Mouse (Mus musculus): ENCODE results near the gene Omt2b. TPM values are rescaled to one million over a fixed set of nuclear protein-coding genes. Genes with fewer than 3 reads are reported as not detected.
"Not testable (repeated sequence)": the region's sequence is repeated elsewhere in the genome, so short reads cannot be mapped to it uniquely, and the experiment has no call there.

Gene Omt2b
- polyA plus RNA-seq, 1 experiment = not detected

GRCm38 (mm10) chr9:78340324-78340723 lies 12.9 kb downstream of the Omt2b start:
- not testable (repeated sequence) for H3K27ac ChIP-seq (ENCODE audit: insufficient read depth, low read length); H3K36me3 ChIP-seq (ENCODE audit: control insufficient read depth, insufficient read depth, low read length, poor library complexity, severe bottlenecking); H3K4me3 ChIP-seq (ENCODE audit: low read depth, low read length)

GRCm38 (mm10) chr9:78342494-78342893 lies 15.1 kb downstream of the Omt2b start:
- not testable (repeated sequence) for H3K4me1 ChIP-seq (ENCODE audit: control insufficient read depth, insufficient read depth, low read length); H3K27ac ChIP-seq (ENCODE audit: insufficient read depth, low read length); H3K4me3 ChIP-seq (ENCODE audit: low read depth, low read length); H3K9ac ChIP-seq (ENCODE audit: low read depth, poor library complexity, severe bottlenecking); H3K36me3 ChIP-seq (ENCODE audit: control insufficient read depth, insufficient read depth, low read length, poor library complexity, severe bottlenecking); H3K9me3 ChIP-seq (replicated peaks; ENCODE audit: control insufficient read depth, insufficient read depth, low read length, poor library complexity, severe bottlenecking); H3K27me3 ChIP-seq (ENCODE audit: control insufficient read depth, insufficient read depth, low read length, poor library complexity, severe bottlenecking)

More at GRCm38 (mm10) chr9:78340324-78340723, 12.9 kb downstream of the Omt2b start:
- not testable (repeated sequence) for H3K9me3 ChIP-seq (replicated peaks; ENCODE audit: control insufficient read depth, insufficient read depth, low read length, poor library complexity, severe bottlenecking); H3K27me3 ChIP-seq (ENCODE audit: control insufficient read depth, insufficient read depth, low read length, poor library complexity, severe bottlenecking); H3K9ac ChIP-seq (ENCODE audit: low read depth, poor library complexity, severe bottlenecking); H3K4me1 ChIP-seq (ENCODE audit: control insufficient read depth, insufficient read depth, low read length)
- TF ChIP-seq CTCF (IDR thresholded peaks at IDR 0.05; ENCODE audit: low read depth, low read length) = peak; percentile 70

GRCm38 (mm10) chr9:78343055-78343454 lies 15.7 kb downstream of the Omt2b start:
- not testable (repeated sequence) for H3K27ac ChIP-seq (ENCODE audit: insufficient read depth, low read length); H3K36me3 ChIP-seq (ENCODE audit: control insufficient read depth, insufficient read depth, low read length, poor library complexity, severe bottlenecking); H3K4me3 ChIP-seq (ENCODE audit: low read depth, low read length); H3K9ac ChIP-seq (ENCODE audit: low read depth, poor library complexity, severe bottlenecking); H3K27me3 ChIP-seq (ENCODE audit: control insufficient read depth, insufficient read depth, low read length, poor library complexity, severe bottlenecking); H3K9me3 ChIP-seq (replicated peaks; ENCODE audit: control insufficient read depth, insufficient read depth, low read length, poor library complexity, severe bottlenecking); H3K4me1 ChIP-seq (ENCODE audit: control insufficient read depth, insufficient read depth, low read length)

- not testable (repeated sequence) for H3K9me3 ChIP-seq (replicated peaks; ENCODE audit: control insufficient read depth, insufficient read depth, low read length, poor library complexity, severe bottlenecking); H3K27me3 ChIP-seq (ENCODE audit: control insufficient read depth, insufficient read depth, low read length, poor library complexity, severe bottlenecking); H3K27ac ChIP-seq (ENCODE audit: insufficient read depth, low read length); H3K36me3 ChIP-seq (ENCODE audit: control insufficient read depth, insufficient read depth, low read length, poor library complexity, severe bottlenecking); H3K9ac ChIP-seq (ENCODE audit: low read depth, poor library complexity, severe bottlenecking); H3K4me1 ChIP-seq (ENCODE audit: control insufficient read depth, insufficient read depth, low read length); H3K4me3 ChIP-seq (ENCODE audit: low read depth, low read length)
Observed at GRCm38 (mm10) chr9:78345235-78345634, 17.8 kb downstream of the Omt2b start.

GRCm38 (mm10) chr9:78347004-78347403 lies 19.6 kb downstream of the Omt2b start:
- no peak overlapping the region for H3K9ac ChIP-seq (ENCODE audit: low read depth, poor library complexity, severe bottlenecking)
- no peak overlapping the region for H3K4me3 ChIP-seq (ENCODE audit: low read depth, low read length)
- no peaks in the 10 kb centered on the region for H3K27me3 ChIP-seq (ENCODE audit: control insufficient read depth, insufficient read depth, low read length, poor library complexity, severe bottlenecking)
- H3K36me3 ChIP-seq (ENCODE audit: control insufficient read depth, insufficient read depth, low read length, poor library complexity, severe bottlenecking) = no peaks in the 10 kb centered on the region
- no peaks in the 10 kb centered on the region for H3K9me3 ChIP-seq (replicated peaks; ENCODE audit: control insufficient read depth, insufficient read depth, low read length, poor library complexity, severe bottlenecking)
- TF ChIP-seq EP300 (IDR thresholded peaks at IDR 0.05; ENCODE audit: insufficient read depth, low read depth, low read length) = no peak
- TF ChIP-seq CTCF (IDR thresholded peaks at IDR 0.05; ENCODE audit: low read depth, low read length) = no peak
- TF ChIP-seq POLR2A (IDR thresholded peaks at IDR 0.05; ENCODE audit: insufficient read depth, low read length) = no peak
- H3K27ac ChIP-seq (ENCODE audit: insufficient read depth, low read length) = no peak overlapping the region
- H3K4me1 ChIP-seq (ENCODE audit: control insufficient read depth, insufficient read depth, low read length) = no peaks in the 10 kb centered on the region

GRCm38 (mm10) chr9:78348206-78349004 lies 21.0 kb downstream of the Omt2b start:
- not testable (repeated sequence) for H3K9me3 ChIP-seq (replicated peaks; ENCODE audit: control insufficient read depth, insufficient read depth, low read length, poor library complexity, severe bottlenecking); H3K4me1 ChIP-seq (ENCODE audit: control insufficient read depth, insufficient read depth, low read length); H3K9ac ChIP-seq (ENCODE audit: low read depth, poor library complexity, severe bottlenecking); H3K27ac ChIP-seq (ENCODE audit: insufficient read depth, low read length); H3K27me3 ChIP-seq (ENCODE audit: control insufficient read depth, insufficient read depth, low read length, poor library complexity, severe bottlenecking); H3K36me3 ChIP-seq (ENCODE audit: control insufficient read depth, insufficient read depth, low read length, poor library complexity, severe bottlenecking); H3K4me3 ChIP-seq (ENCODE audit: low read depth, low read length)

GRCm38 (mm10) chr9:78349141-78349540 lies 21.8 kb downstream of the Omt2b start:
- not testable (repeated sequence) for H3K9me3 ChIP-seq (replicated peaks; ENCODE audit: control insufficient read depth, insufficient read depth, low read length, poor library complexity, severe bottlenecking); H3K9ac ChIP-seq (ENCODE audit: low read depth, poor library complexity, severe bottlenecking); H3K36me3 ChIP-seq (ENCODE audit: control insufficient read depth, insufficient read depth, low read length, poor library complexity, severe bottlenecking); H3K4me3 ChIP-seq (ENCODE audit: low read depth, low read length); H3K27me3 ChIP-seq (ENCODE audit: control insufficient read depth, insufficient read depth, low read length, poor library complexity, severe bottlenecking); H3K27ac ChIP-seq (ENCODE audit: insufficient read depth, low read length); H3K4me1 ChIP-seq (ENCODE audit: control insufficient read depth, insufficient read depth, low read length)

- H3K36me3 ChIP-seq (ENCODE audit: control insufficient read depth, insufficient read depth, low read length, poor library complexity, severe bottlenecking); H3K4me1 ChIP-seq (ENCODE audit: control insufficient read depth, insufficient read depth, low read length); H3K9me3 ChIP-seq (replicated peaks; ENCODE audit: control insufficient read depth, insufficient read depth, low read length, poor library complexity, severe bottlenecking); H3K27ac ChIP-seq (ENCODE audit: insufficient read depth, low read length); H3K4me3 ChIP-seq (ENCODE audit: low read depth, low read length); H3K27me3 ChIP-seq (ENCODE audit: control insufficient read depth, insufficient read depth, low read length, poor library complexity, severe bottlenecking); H3K9ac ChIP-seq (ENCODE audit: low read depth, poor library complexity, severe bottlenecking): not testable (repeated sequence)
Observed at GRCm38 (mm10) chr9:78350007-78350406, 22.6 kb downstream of the Omt2b start.
